Mouse (Mus musculus): ENCODE measurements around the gene Mrpl1.

Gene Mrpl1

GRCm38 (mm10) chr5:96308086-96308485 lies 98.8 kb downstream of the Mrpl1 start:
- DNase-seq (ENCODE audit: low read depth in 2 of 2, low spot score in 2 of 2), result no peak

GRCm38 (mm10) chr5:96308645-96309044 lies 99.4 kb downstream of the Mrpl1 start:
- DNase-seq (ENCODE audit: low read depth in 2 of 2, low spot score in 2 of 2), result no peak

GRCm38 (mm10) chr5:96309566-96309965 lies 100.3 kb downstream of the Mrpl1 start:
- no peak for DNase-seq (ENCODE audit: low read depth in 2 of 2, low spot score in 2 of 2)

- no peak for DNase-seq (ENCODE audit: low read depth in 2 of 2, low spot score in 2 of 2)
Observed at GRCm38 (mm10) chr5:96311677-96312076, 102.4 kb downstream of the Mrpl1 start.
